Mouse (Mus musculus): ENCODE data around the gene Xpo6.

Gene Xpo6

DNA sequence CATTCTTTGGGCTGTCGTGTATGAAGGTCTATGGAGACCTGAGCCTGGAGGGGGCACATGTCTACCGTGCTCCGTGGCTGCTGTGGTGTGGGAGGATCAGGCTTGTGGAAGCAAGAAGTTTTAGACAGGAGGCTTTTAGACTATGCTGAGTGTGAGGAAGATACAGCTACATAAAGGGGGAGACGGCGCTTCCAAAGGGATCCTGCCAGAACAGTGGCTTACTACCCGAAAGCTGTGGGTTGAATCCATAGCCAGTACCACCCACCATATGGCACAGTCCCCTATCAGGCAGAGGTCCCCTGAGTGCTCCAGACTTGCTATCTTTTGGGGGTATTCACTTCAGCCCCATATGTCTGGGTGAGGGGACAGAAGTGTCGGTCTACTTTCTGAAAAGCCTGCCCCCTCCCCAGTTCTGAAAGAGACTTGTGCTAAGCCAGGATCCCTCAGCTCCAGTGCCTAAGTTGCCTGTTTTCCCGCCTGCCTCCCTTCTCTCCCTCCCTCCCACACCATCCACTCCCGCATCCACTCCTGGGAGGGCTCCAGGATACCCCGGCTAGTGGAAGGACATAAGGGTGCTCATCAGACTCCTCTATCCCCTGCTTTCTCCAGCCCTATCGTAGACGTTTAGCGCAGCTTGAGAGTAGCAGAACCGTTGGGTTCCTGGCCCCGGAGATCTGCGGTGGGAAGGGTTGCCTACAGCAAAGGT, 119.2 kb downstream of the Xpo6 start:
- DNase-seq (ENCODE audit: low spot score in 2 of 2) = no peak

GRCm38 (mm10) chr7:126076935-126077334, 123.4 kb downstream of the Xpo6 start:
- DNase-seq (ENCODE audit: low spot score in 2 of 2) = no peak

DNA sequence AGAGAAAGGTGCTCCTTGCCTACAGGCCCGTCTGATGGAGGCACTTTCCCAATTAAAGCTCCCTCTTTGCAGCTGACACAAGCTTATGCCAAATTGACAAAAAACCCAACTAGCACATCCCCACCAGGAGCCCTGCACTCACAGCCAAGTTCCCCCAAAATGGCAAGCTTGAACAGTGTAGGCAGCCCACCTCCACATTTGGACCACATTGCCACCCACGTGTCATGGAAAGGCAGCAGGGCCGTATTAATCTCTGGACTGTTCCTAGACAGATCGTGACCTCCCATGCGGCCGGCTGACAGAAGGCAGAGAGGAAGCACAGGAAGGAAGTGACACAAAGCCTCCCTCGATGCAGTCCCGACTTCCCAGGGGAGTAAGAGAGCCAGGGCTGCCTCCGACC, 125.2 kb downstream of the Xpo6 start:
- no peak for DNase-seq (ENCODE audit: low spot score in 2 of 2)

- no peak for DNase-seq (ENCODE audit: low spot score in 2 of 2)
Measured at GRCm38 (mm10) chr7:126070321-126070720, 130.0 kb downstream of the Xpo6 start.

DNA sequence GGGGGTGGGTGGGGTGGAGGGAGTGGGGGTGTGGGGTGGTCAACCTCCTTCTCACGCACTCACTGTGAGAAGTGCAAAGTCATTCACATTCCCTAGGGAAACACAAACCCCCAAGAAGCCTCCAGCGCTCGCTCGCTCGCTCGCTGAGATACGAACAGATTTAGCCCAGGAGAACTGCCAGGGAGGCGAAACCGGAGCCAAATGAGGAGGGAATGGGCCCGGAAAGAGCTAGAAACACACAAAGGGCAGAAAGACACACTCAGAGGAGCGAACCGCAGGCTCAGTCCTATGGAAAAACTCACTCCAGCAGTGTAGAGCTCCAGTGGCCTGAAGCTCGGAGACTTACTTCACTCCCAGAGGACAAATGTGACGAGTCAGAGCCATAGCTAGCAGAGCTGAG, 133.5 kb downstream of the Xpo6 start:
- DNase-seq (ENCODE audit: low spot score in 2 of 2) = peak in 1 of 2 experiments; percentile 20

- no peak for DNase-seq (ENCODE audit: low spot score in 2 of 2)
Measured at GRCm38 (mm10) chr7:126065243-126065876, 134.9 kb downstream of the Xpo6 start.

GRCm38 (mm10) chr7:126062228-126062627, 138.1 kb downstream of the Xpo6 start:
- no peak for DNase-seq (ENCODE audit: low spot score in 2 of 2)

DNA sequence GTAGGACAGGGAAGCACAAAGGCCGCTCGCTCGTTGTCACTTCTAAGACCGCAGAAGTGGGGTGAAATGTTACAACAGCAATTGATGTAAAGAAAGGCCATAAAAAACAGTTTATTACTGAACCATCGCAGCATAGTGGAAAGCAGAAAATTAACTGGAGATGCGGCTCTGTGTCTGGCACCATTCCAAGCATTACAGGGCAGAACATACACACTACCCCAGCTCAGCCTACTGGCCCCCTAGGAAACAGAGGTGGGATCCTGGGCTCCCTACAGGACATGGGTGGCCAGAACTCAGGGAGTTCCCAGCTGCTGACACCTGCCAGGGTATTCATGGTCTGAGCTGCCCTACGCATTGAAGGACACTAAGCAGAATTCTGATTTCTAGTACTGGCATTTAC, 141.4 kb downstream of the Xpo6 start:
- DNase-seq (ENCODE audit: low spot score in 2 of 2) = no peak

DNA sequence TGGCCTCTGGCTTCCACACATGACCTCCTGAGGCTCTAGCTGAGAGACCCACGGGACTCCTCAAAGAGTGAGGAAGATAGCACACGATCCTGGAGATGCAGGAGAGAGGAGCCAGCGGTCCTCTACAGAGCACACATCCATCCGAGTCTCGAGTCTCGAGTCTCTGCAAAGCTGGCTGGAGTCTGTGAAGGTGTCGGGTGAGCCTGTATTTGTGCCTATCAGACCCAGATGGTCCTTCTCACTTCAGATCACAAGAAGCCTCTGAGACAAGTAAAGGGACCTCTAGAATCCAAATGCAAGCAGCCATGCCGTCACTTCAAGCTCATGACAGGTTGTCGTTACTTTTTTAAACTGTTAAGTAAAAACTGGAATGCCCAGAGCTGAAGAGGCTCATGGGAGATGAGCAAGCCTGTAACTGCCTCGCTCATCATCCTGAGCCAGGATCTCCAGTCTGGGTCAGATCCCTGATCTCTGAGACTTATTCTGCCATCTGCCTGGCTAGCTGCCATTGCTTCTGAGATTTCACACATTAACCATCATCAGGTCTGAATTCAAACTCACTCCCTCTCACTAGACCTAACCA, 142.9 kb downstream of the Xpo6 start:
- DNase-seq (ENCODE audit: low spot score in 2 of 2) = no peak

- DNase-seq (ENCODE audit: low spot score in 2 of 2) = no peak
Measured at GRCm38 (mm10) chr7:126054574-126054973, 145.7 kb downstream of the Xpo6 start.

DNA sequence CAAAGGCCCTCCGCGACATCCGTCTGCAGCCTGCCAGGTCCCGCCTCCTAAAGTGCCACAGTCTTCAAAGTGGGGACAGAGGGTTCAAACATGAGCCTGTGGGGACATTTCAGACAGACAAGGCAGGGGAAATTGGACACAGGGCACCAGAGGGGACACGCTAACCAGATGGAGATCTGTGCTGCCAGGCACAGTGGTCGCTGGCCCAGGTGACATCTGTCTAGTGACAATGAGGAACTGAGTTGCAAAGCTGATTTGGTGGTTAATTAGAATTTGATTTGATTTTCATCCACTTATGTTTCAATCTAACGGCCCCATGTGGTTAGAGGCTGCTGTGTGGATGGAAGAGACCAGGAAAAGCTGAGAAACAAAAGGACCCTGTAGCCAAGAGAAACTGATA, 146.7 kb downstream of the Xpo6 start:
- DNase-seq (ENCODE audit: low spot score in 2 of 2) = no peak

DNA sequence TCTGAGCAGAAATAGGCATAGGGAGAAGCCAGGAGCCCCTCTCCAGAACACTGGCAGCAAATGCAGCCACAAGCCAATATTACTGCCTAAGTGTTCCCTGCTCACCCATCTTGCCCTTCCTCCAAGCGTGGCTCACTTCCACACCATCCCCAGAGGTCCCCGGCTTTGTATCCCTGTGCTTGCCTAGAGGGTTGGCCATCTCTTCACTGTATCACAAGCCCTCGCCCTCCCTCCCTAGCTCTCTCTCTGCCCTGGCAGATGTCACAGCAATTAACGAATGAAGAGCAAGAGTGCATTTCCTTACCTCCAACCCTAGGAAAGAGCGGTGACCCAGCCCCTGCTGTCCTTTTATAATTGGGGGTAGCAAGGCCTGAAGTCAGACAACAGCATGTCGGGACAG, 148.4 kb downstream of the Xpo6 start:
- no peak for DNase-seq (ENCODE audit: low spot score in 2 of 2)

Measured in frontal cortex, postnatal 25 days (tissue).